Mouse (Mus musculus): ENCODE data around the gene Eva1a. TPM values are rescaled to one million over a fixed set of nuclear protein-coding genes. Genes with fewer than 3 reads are reported as not detected.

Gene Eva1a
- polyA plus RNA-seq, 1 experiment from 2014 or later = 18.1 TPM

- H3K4me1 ChIP-seq = peaks cover 18% of the 10 kb centered on the region
- no peak for ATAC-seq (ENCODE audit: insufficient read depth, low FRiP score, low read depth)
- H3K27ac ChIP-seq = no peak overlapping the region
- H3K4me3 ChIP-seq (replicated peaks) = peak overlapping the region; percentile 68
- H3K4me2 ChIP-seq = peak overlapping the region; percentile 91
- WGBS = 45% methylated on average over 4 of the region's 4 CpGs
- H3K27me3 ChIP-seq (replicated peaks) = no peaks in the 10 kb centered on the region
- H3K9me3 ChIP-seq = no peaks in the 10 kb centered on the region
- no peak overlapping the region; the same call in 1 of the 2 replicates for H3K9ac ChIP-seq
- no peaks in the 10 kb centered on the region for H3K36me3 ChIP-seq
Observed at GRCm38 (mm10) chr6:82043634-82044033, 2.8 kb downstream of the Eva1a start.

- H3K27me3 ChIP-seq (replicated peaks) = no peaks in the 10 kb centered on the region
- no peak overlapping the region for H3K27ac ChIP-seq
- H3K9me3 ChIP-seq = no peaks in the 10 kb centered on the region
- H3K36me3 ChIP-seq = no peaks in the 10 kb centered on the region
- no peak overlapping the region for H3K4me3 ChIP-seq (replicated peaks)
- no peak for ATAC-seq (ENCODE audit: insufficient read depth, low FRiP score, low read depth)
- no peak overlapping the region for H3K4me2 ChIP-seq
- no peak overlapping the region for H3K9ac ChIP-seq
- H3K4me1 ChIP-seq = peaks cover 18% of the 10 kb centered on the region
- WGBS = 61% methylated on average over 4 of the region's 4 CpGs
Observed at GRCm38 (mm10) chr6:82044509-82044908, 3.7 kb downstream of the Eva1a start.

DNA sequence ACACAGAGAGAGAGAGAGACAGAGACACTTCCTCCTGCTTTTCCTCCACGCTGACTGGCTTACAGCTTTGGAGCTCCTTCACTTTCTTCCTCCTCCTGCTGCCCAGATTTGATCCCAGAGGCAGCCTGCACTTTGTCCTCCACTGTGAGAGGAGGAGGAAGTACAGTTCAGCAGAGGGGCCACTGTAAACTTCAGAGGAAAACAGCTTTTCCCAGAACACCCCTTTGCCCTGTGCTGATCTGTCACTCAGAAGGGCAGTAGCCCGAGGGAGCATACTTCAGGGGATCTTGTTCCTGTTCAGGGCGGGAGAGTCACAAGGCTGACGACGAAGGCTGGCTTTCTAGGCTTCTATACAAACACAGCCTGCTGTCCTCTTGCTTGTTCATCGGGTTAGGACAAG lies 7.1 kb downstream of the Eva1a start:
- no peak for ATAC-seq (ENCODE audit: insufficient read depth, low FRiP score, low read depth)
- H3K4me3 ChIP-seq (replicated peaks) = no peak overlapping the region
- H3K27ac ChIP-seq = no peak overlapping the region
- H3K9ac ChIP-seq = no peak overlapping the region
- 42% methylated on average over 6 of the region's 6 CpGs for WGBS
- no peaks in the 10 kb centered on the region for H3K27me3 ChIP-seq (replicated peaks)
- peaks cover 33% of the 10 kb centered on the region for H3K4me1 ChIP-seq
- no peaks in the 10 kb centered on the region for H3K36me3 ChIP-seq
- H3K4me2 ChIP-seq = no peak overlapping the region
- H3K9me3 ChIP-seq = no peaks in the 10 kb centered on the region

- Histone ChIP-seq H3K27ac (no peak overlapping the region), H3K9me3 (no peaks in the 10 kb centered on the region), H3K9ac (no peak overlapping the region), H3K4me3 (replicated peaks) (no peak overlapping the region), H3K27me3 (replicated peaks) (no peaks in the 10 kb centered on the region), H3K4me2 (no peak overlapping the region), H3K36me3 (no peaks in the 10 kb centered on the region), H3K4me1 (peaks cover 28% of the 10 kb centered on the region; the same call in 1 of the 2 replicates)
- no peak for ATAC-seq (ENCODE audit: insufficient read depth, low FRiP score, low read depth)
- 79% methylated on average over 9 of the region's 9 CpGs for WGBS
Observed at GRCm38 (mm10) chr6:82050201-82050600, 9.4 kb downstream of the Eva1a start.

GRCm38 (mm10) chr6:82051569-82051968 lies 10.7 kb downstream of the Eva1a start:
- Histone ChIP-seq H3K27ac (no peak overlapping the region), H3K9me3 (no peaks in the 10 kb centered on the region)
- WGBS = 64% methylated on average over 8 of the region's 8 CpGs

DNA sequence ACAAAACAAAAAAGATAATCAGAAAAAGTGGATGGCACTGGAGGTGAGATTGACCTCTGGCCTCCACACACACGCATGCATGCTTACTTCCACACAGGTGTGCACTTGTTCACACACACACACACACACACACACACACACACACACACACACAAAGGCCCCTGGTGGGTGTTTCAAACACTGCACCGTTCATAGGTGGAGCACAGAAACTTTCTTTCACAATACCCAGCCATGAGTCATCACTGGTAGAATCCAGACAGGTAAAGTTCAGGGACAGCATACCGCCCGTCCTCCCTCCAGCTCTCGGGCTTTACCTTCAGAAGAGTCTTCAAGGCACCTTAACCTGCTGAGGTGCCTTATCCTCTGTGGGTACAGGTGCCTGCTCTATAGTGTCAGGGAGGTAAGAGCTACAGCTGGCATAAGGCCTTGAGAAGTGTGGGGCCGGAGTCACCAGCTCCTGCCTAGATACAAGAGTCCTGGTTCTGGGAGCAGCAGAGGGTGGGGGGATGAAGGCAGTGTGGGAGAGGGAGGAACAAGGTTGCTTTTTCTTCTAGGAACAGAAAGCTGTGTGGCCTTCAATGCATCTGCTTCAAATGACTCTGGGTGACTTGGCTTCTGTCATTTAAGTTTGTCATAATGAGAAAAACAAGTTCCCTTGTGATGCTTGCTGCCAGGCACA lies 11.3 kb downstream of the Eva1a start:
- Histone ChIP-seq H3K9ac (no peak overlapping the region), H3K9me3 (no peaks in the 10 kb centered on the region), H3K4me2 (no peak overlapping the region), H3K4me1 (peaks cover 18% of the 10 kb centered on the region; the same call in 1 of the 2 replicates), H3K27ac (no peak overlapping the region), H3K36me3 (no peaks in the 10 kb centered on the region), H3K27me3 (replicated peaks) (no peaks in the 10 kb centered on the region), H3K4me3 (replicated peaks) (no peak overlapping the region)
- peak; percentile 38; the same call in 1 of the 2 replicates for ATAC-seq (ENCODE audit: insufficient read depth, low FRiP score, low read depth)
- WGBS = 59% methylated on average over 6 of the region's 6 CpGs

More at GRCm38 (mm10) chr6:82051569-82051968, 10.7 kb downstream of the Eva1a start:
- no peak overlapping the region for H3K4me3 ChIP-seq (replicated peaks)
- ATAC-seq (ENCODE audit: insufficient read depth, low FRiP score, low read depth) = no peak
- H3K4me2 ChIP-seq = no peak overlapping the region
- H3K27me3 ChIP-seq (replicated peaks) = no peaks in the 10 kb centered on the region
- no peaks in the 10 kb centered on the region for H3K36me3 ChIP-seq
- H3K4me1 ChIP-seq = peaks cover 20% of the 10 kb centered on the region; the same call in 1 of the 2 replicates
- H3K9ac ChIP-seq = no peak overlapping the region

DNA sequence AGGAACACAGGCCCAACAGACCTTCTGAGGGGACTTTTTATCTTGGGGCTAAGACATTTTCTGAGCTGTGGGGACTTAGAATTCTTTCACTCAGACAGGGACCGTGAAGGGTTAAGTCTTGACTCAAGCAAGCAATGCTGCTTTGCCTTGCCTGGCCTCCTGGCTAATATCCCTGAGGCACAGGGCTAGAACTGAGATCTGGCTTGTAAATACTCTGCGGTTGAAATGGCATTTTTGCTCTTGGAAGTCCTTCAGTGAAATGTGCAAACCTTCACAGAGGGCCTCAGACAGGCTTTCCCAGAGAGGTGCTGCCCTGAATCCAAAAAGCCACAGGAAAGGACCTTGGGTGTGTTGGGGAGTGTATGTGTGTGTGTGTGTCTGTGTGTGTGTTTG lies 11.9 kb downstream of the Eva1a start:
- H3K4me2 ChIP-seq = no peak overlapping the region
- H3K9ac ChIP-seq = no peak overlapping the region
- H3K4me3 ChIP-seq (replicated peaks) = no peak overlapping the region
- no peak for ATAC-seq (ENCODE audit: insufficient read depth, low FRiP score, low read depth)
- H3K27me3 ChIP-seq (replicated peaks) = no peaks in the 10 kb centered on the region
- peaks cover 18% of the 10 kb centered on the region; the same call in 1 of the 2 replicates for H3K4me1 ChIP-seq
- H3K27ac ChIP-seq = no peak overlapping the region
- H3K9me3 ChIP-seq = no peaks in the 10 kb centered on the region
- 64% methylated on average over 2 of the region's 2 CpGs for whole genome bisulfite sequencing
- no peaks in the 10 kb centered on the region for H3K36me3 ChIP-seq

DNA sequence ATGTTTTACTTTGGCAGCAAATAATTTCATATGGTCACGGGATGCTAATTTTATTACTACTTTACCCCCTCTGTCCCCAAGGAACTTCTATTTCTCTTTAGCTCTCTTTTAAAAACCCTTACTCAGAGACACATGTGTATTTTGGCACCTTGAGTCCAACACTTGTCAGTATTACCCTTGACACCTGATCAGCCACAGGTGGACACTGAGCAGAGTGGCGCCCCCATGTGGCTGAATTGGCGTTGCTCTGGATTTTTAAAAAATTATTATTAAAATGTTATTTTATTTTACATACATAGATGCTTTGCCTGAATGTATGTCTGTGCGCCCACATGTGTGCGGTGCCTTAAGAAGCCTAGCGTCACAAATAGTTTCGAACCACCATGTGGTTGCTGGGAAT lies 14.0 kb downstream of the Eva1a start:
- H3K27me3 ChIP-seq (replicated peaks) = no peaks in the 10 kb centered on the region
- 75% methylated on average over 7 of the region's 7 CpGs for WGBS
- no peak overlapping the region for H3K4me2 ChIP-seq
- H3K9ac ChIP-seq = no peak overlapping the region
- no peak for ATAC-seq (ENCODE audit: insufficient read depth, low FRiP score, low read depth)
- no peaks in the 10 kb centered on the region for H3K9me3 ChIP-seq
- H3K27ac ChIP-seq = no peak overlapping the region
- no peaks in the 10 kb centered on the region for H3K36me3 ChIP-seq
- no peak overlapping the region for H3K4me3 ChIP-seq (replicated peaks)
- H3K4me1 ChIP-seq = peaks cover 14% of the 10 kb centered on the region; the same call in 1 of the 2 replicates

DNA sequence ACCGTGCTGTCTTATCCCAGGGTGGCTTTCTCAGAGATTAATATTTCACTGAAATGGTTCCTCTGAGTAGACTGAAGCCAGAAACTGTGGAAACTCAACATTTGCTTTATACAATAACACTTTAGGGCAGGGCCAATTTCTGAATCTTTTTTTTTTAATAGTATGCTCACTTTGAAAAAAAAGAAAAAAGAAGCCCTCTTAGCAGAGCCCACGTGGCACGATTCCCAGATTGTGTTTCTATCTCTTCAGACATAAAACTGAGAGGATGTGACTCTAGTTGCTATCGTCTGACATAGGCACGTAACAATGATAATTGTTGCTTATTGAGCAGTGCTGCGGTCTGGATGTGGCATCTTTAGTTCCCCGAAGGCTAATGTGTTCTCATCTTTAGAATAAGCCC lies 19.1 kb downstream of the Eva1a start:
- ATAC-seq (ENCODE audit: insufficient read depth, low FRiP score, low read depth) = no peak
- H3K27me3 ChIP-seq (replicated peaks) = no peaks in the 10 kb centered on the region
- WGBS = 65% methylated on average over 7 of the region's 7 CpGs

GRCm38 (mm10) chr6:82065230-82065629 lies 24.4 kb downstream of the Eva1a start:
- no peaks in the 10 kb centered on the region for H3K27me3 ChIP-seq (replicated peaks)
- WGBS = 73% methylated on average over 5 of the region's 5 CpGs
- no peak overlapping the region for H3K27ac ChIP-seq
- H3K9me3 ChIP-seq = no peaks in the 10 kb centered on the region
- no peak overlapping the region for H3K4me3 ChIP-seq (replicated peaks)
- H3K36me3 ChIP-seq = peaks cover 4% of the 10 kb centered on the region; the same call in 1 of the 2 replicates
- no peak overlapping the region for H3K4me2 ChIP-seq
- H3K9ac ChIP-seq = no peak overlapping the region
- H3K4me1 ChIP-seq = no peaks in the 10 kb centered on the region
- ATAC-seq (ENCODE audit: insufficient read depth, low FRiP score, low read depth) = no peak

More for the DNA sequence above, 19.1 kb downstream of the Eva1a start:
- Histone ChIP-seq H3K36me3 (no peaks in the 10 kb centered on the region), H3K4me2 (no peak overlapping the region), H3K4me1 (no peaks in the 10 kb centered on the region), H3K4me3 (replicated peaks) (no peak overlapping the region), H3K27ac (no peak overlapping the region), H3K9me3 (no peaks in the 10 kb centered on the region), H3K9ac (no peak overlapping the region)

GRCm38 (mm10) chr6:82066515-82067081 lies 25.8 kb downstream of the Eva1a start:
- no peak overlapping the region for H3K9ac ChIP-seq
- WGBS = 87% methylated on average over 8 of the region's 8 CpGs
- no peaks in the 10 kb centered on the region for H3K27me3 ChIP-seq (replicated peaks)
- H3K4me3 ChIP-seq (replicated peaks) = no peak overlapping the region
- H3K9me3 ChIP-seq = no peaks in the 10 kb centered on the region
- no peak overlapping the region for H3K27ac ChIP-seq
- H3K4me2 ChIP-seq = no peak overlapping the region
- no peak for ATAC-seq (ENCODE audit: insufficient read depth, low FRiP score, low read depth)
- no peaks in the 10 kb centered on the region for H3K4me1 ChIP-seq
- H3K36me3 ChIP-seq = peaks cover 4% of the 10 kb centered on the region; the same call in 1 of the 2 replicates

GRCm38 (mm10) chr6:82070459-82070858 lies 29.6 kb downstream of the Eva1a start:
- no peak overlapping the region for H3K9ac ChIP-seq
- WGBS = 85% methylated on average over 6 of the region's 6 CpGs
- no peaks in the 10 kb centered on the region for H3K4me1 ChIP-seq
- ATAC-seq (ENCODE audit: insufficient read depth, low FRiP score, low read depth) = no peak
- H3K36me3 ChIP-seq = peaks cover 11% of the 10 kb centered on the region
- no peaks in the 10 kb centered on the region for H3K27me3 ChIP-seq (replicated peaks)
- H3K4me2 ChIP-seq = no peak overlapping the region
- no peaks in the 10 kb centered on the region for H3K9me3 ChIP-seq
- H3K4me3 ChIP-seq (replicated peaks) = no peak overlapping the region
- no peak overlapping the region for H3K27ac ChIP-seq
